Mouse (Mus musculus) thymus, adult 18-20 months (tissue): Measurements from ENCODE around the gene Shkbp1.

Source experiments
- DNase-seq, 2 experiments: peaks; one replicate each; pipeline ENCODE4 v3.0.0; 2022; ENCODE audit warnings: mixed read lengths in 2 of 2

Shkbp1 gene

GRCm38 (mm10) chr7:27355745-27356240 is at the start of gene Shkbp1:
Gene Shkbp1, minus strand, starts transcription at chr7:27356019.
- peak; percentile 75 to 87 for DNase-seq

- DNase-seq = no peak
Observed at GRCm38 (mm10) chr7:27404203-27404942, 48.6 kb upstream of the Shkbp1 start.

GRCm38 (mm10) chr7:27402675-27403074 is 46.9 kb upstream of the Shkbp1 start:
- DNase-seq = peak in 1 of 2 experiments; percentile 23

GRCm38 (mm10) chr7:27400545-27400944 is 44.7 kb upstream of the Shkbp1 start:
- DNase-seq = no peak

GRCm38 (mm10) chr7:27397048-27397949 is 41.5 kb upstream of the Shkbp1 start:
- no peak for DNase-seq

- no peak for DNase-seq
Observed at GRCm38 (mm10) chr7:27396184-27397047, 40.6 kb upstream of the Shkbp1 start.

- no peak for DNase-seq
Observed at GRCm38 (mm10) chr7:27395521-27396183, 39.8 kb upstream of the Shkbp1 start.

- no peak for DNase-seq
Observed at GRCm38 (mm10) chr7:27391416-27391815, 35.6 kb upstream of the Shkbp1 start.

- DNase-seq = no peak
Observed at GRCm38 (mm10) chr7:27389213-27389612, 33.4 kb upstream of the Shkbp1 start.

GRCm38 (mm10) chr7:27384731-27385130 is 28.9 kb upstream of the Shkbp1 start:
- no peak for DNase-seq

- DNase-seq = no peak
Observed at GRCm38 (mm10) chr7:27384134-27384533, 28.3 kb upstream of the Shkbp1 start.

GRCm38 (mm10) chr7:27383233-27383632 is 27.4 kb upstream of the Shkbp1 start:
- DNase-seq = no peak

GRCm38 (mm10) chr7:27381560-27381959 is 25.7 kb upstream of the Shkbp1 start:
- no peak for DNase-seq

GRCm38 (mm10) chr7:27381009-27381408 is 25.2 kb upstream of the Shkbp1 start:
- no peak for DNase-seq

GRCm38 (mm10) chr7:27379836-27380235 is 24.0 kb upstream of the Shkbp1 start:
- DNase-seq = no peak

GRCm38 (mm10) chr7:27378431-27378830 is 22.6 kb upstream of the Shkbp1 start:
- DNase-seq = no peak

GRCm38 (mm10) chr7:27375274-27375673 is 19.5 kb upstream of the Shkbp1 start:
- no peak for DNase-seq

GRCm38 (mm10) chr7:27371715-27372462 is 16.1 kb upstream of the Shkbp1 start:
- no peak for DNase-seq

GRCm38 (mm10) chr7:27369111-27369510 is 13.3 kb upstream of the Shkbp1 start:
- DNase-seq = no peak

- no peak for DNase-seq
Observed at GRCm38 (mm10) chr7:27367976-27368375, 12.2 kb upstream of the Shkbp1 start.
